Mouse (Mus musculus): Measurements from ENCODE around the gene Phc1.

The Phc1 gene

DNA sequence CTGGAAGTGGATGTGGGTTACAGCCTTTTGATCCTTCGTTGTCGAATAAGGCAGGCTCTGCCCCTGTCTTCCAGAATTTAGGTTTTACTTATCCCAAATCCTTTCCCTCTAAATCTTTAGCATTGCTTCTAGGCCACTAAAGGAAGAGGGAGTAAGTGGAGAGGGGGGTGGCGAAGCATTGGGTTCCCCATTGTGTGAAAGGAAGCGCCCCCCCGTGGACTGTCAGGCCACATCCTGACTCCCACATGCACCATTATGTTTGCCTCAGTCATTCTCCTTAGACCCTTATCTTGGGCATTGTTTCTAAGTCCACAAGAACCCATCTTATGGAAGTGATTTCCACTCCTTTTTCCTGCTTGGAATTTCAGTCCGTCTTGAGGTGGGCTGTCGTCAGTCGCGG is 45.1 kb downstream of the Phc1 start:
- DNase-seq (ENCODE audit: low spot score): no peak

DNA sequence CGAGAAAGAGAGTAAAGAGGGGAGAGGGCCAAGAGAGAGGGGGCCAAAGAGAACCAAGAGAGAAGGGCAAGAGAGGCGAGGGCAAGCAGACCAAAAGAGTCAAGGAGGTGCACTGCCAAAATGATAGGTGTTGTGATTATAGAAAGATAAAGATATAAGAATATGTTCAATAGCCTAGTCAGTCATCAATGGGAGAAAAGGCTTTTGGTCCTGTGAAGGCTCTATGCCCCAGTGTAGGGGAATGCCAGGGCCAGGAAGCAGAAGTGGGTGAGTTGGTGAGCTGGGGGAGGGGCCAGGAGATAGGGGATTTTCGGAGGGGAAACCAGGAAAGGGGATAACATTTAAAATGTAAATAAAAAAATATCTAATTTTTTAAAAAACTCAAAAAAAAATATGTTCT is 46.1 kb downstream of the Phc1 start:
- no peak for DNase-seq (ENCODE audit: low spot score)

DNA sequence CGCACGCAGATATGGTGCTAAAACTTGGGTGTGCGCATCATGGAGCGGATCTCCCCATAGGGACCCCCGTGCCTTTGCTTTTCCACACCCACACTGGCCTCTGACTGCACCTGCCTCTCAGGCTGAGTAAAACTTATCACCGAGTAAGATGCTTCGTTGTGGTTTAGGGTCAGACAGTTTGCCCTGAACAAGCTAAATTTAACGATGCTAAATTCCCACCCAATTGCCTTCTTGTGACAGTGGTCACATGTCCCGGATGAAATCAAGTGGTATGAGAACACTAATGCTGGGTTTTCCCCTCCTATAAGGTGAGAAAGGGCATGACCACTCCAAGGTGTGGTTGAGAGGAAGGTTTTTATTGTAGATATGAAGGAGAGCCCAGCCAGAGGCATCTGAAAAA is 46.6 kb downstream of the Phc1 start:
- DNase-seq (ENCODE audit: low spot score): no peak

DNA sequence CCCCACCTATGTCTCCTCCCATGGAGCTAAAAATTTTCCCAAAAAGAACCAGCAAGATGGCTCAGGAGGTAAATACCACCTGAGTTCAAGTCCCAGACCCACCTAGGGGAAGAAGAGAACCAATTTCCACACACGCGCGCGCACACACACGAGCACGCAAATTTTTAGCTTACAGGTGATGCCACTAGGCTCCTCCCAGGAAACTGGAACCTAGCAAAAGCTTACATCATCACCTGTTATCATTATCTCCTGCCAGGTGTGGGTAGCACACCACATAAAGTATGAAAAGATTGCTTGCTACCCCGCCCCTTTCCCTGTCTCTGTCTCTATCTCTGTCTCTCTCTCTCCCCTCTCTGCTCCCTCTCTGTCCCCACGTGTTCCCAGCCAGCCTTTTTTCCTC is 47.2 kb downstream of the Phc1 start:
- no peak for DNase-seq (ENCODE audit: low spot score)

DNA sequence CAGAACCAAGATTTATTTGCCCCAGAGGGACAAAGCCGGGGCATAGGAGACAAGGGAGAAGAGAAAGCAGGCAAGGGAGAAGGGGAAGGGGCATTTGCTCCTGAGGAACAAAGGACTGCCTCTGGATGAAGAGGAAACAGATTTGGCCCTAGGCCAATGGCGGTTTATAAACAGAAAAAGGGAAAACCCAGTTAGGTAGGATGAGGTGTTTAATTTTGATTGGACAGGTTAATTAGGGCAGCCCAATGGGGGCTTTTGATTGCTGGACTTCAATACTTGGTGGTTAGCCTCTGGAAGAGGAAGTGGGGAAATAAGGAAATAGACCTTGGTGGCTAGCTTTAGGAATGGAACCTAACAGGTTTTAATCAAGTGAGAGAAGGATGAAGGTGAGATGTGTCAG is 48.2 kb downstream of the Phc1 start:
- DNase-seq (ENCODE audit: low spot score): no peak

DNA sequence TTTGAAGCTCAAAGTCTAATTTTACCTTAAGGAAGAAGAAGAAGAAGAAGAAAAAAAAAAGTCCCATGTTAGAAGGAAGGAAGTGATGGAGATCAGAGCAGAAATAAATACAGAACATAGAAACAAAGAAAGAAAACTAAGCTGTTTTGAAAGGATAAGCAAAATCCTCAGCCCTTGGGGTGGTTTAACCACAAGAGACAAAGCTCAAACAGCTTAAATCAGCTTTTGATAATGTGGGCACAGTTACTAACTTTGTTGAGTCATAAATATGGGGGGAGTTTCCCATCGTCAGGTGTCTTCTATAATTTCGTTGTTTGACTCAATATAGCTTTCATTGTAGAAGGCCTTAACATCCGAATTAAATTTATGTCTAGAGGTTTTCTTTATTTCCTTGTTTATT is 48.6 kb downstream of the Phc1 start:
- no peak for DNase-seq (ENCODE audit: low spot score)

DNA sequence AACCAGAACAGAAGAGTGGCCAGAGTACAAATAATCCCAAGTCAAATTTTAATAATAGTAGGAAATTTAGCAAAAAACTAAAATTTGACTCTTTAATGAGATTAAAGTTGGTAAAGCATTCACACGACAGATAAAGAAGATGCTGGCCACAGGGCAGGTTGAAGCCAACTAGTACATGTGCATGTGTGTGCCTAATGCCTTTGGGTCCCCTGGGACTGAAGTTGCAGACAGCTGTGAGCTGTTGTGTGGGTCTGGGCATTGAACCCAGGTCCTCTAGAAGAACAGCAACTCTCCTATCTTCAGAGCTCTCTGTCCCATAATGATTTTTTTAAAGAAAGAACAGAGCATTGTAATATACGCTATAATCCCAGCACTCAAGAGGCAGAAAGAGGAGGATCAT is 49.1 kb downstream of the Phc1 start:
- no peak for DNase-seq (ENCODE audit: low spot score)

DNA sequence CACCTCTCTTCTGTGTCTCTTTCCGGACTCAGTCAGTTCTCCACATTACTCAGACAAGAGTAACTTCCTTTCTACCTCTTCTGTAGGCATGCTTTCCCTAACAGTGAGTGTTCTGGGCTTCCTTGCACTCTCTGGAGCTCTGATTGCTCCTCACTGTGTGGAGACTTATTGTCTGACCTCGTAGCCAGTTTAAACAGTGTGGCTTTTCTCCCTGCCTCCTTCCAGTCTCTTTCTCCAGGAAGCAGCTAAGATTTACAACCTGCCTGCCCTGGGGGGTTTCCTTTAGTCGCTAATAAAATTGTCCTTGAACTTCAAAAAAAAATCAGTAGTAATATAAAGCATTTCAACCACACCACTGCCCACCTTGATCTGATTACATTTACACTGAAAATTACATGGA is 50.1 kb downstream of the Phc1 start:
- peak; percentile 24 for DNase-seq (ENCODE audit: low spot score)

DNA sequence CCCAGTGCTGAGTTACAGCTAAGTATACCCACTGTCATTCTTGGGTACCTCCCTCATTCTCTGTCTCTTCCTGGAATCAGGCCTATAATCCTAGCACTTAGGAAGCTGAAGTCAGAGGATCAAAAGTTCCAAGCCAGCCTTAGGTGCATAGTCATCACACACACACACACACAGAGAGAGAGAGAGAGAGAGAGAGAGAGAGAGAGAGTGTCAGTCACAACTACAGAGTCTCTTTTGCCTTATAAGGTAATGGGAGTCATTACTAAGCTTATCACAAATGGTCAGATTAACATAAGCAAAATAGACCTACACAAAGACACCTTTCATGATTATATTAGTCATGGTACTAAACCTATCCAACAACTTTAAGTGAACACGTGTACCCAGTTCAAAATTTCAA is 51.0 kb downstream of the Phc1 start:
- DNase-seq (ENCODE audit: low spot score): no peak

DNA sequence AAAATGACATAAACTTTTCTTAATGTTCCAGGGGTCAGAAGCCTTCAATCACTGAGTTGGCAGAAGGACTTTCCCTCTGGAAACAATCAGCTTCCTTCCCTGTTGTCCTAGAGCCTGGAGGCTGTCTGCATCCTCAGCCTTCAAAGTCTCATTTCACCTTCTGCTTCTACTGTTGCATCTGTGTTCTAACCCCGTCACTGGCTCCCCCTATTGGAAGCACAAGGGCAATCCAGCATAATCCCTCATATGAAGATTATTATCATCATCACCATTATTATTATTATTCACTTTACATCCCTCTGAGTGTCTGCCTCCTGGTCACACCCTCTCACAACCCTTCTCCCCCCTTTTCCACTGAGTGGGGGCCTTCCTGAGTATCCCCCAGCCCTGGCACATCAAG is 52.1 kb downstream of the Phc1 start:
- DNase-seq (ENCODE audit: low spot score): no peak

DNA sequence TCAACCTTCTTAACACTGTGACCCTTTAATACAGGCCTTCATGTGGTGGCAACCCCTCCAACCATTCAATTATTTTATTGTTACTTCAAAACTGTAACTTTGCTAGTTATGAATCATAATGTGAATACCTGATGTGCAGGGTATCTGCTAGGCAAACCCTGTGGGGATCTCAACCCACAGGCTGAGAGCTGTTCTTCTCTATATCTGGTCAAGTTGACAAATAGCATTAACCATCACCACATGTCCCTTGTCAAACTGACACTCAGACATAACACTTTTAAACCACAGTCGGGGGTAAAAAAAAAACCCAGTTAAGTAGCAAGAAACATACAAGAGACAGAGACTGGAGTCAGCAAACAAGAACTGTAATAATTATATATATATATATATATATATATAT is 55.5 kb downstream of the Phc1 start:
- DNase-seq (ENCODE audit: low spot score): no peak

DNA sequence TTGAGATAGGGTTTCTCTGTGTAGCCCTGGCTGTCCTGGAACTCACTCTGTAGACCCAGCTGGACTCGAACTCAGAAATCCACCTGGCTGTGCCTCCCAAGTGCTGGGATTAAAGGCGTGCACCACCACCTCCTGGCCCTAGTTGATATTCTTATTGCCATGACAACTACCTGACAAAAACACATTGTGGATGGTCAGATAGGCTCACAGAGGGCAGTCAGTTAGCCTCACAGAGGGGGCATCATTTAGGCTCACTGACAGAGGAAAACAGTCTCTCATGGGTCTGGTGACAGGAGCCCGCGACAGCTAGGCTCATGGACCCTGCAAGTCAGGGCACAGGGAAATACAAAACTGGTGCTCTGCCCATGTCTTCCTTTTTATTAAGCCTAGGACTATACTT is 56.1 kb downstream of the Phc1 start:
- DNase-seq (ENCODE audit: low spot score): no peak

DNA sequence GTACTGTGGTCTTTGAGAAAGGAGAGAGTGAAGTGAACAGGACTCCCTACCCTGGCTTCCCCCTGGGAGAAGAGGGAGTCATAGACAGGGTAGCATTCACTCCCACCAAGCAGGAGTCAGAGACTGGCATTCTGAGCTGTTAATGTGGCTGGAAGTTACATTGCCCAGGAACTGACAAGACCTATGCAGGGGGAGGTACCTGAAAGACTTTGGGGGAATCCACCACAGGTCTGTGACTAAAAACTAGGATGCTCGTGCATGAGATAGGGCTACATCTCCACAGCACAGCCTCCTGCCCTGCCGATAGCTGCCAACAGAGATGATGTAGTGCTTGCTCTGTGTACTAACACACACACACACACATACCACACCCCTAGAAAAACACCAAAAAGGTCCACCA is 56.9 kb downstream of the Phc1 start:
- DNase-seq (ENCODE audit: low spot score): no peak

DNA sequence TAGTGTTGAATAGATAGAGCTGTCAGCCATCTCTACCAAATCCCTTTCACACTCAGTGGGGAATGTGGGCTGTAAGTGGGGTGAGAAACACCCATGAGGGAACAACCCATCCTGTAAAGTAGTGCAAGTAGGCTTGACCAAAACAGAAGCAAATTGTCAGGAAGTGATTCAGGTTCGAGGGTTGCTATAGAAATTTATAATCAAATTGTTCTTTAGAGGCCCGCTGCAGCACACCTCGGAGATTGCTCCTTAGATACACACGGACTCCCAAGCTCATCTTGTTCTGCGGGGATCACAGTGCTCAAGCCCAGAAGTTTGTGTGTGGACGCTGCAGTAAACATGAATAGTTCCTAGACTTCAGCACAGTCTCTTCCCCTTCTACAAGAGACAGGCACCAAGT is 57.6 kb downstream of the Phc1 start, which contains the start of gene Klrg1:
TSS of gene Klrg1 (minus strand) at position 101 of the 400 bp plus-strand sequence.
- no peak for DNase-seq (ENCODE audit: low spot score)

DNA sequence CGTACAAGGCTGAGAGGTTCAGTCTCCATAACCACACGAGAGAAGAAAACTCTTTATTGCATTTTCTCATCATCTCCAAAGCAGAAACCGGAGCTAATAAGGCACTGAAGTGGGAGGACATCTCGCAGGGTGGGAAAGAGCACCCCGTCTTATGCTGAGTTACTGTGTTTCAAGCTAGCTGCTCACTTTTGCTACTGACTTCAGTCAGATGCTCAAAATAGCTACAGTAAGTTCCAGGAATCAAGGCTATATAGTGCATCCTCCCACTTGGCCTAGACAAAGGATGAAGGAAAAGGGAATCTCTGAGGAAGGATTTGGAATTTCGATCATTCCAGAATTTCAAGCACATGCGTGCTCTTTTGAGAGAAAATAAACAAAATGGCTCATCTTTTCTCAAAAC is 63.8 kb downstream of the Phc1 start:
- no peak for DNase-seq (ENCODE audit: low spot score)

DNA sequence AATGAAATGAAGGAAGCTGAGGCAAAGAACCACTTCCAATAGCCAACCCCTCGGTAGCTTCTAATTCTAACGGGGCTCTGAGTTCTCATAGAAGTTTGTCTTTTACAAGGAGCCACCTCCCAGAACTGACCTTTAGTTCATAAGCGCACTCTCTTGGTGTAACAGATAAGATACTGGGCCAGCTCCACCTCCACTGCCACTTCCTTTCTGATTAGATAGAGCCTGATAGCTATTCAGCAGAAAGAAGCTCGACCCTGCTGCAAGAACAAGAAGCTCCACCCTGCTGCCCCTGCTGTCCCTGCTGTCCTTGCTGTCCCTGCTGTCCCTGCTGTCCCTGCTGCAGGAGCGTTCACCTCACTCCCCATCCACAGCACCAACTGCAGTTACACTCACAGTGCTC is 65.8 kb downstream of the Phc1 start:
- DNase-seq (ENCODE audit: low spot score): no peak

DNA sequence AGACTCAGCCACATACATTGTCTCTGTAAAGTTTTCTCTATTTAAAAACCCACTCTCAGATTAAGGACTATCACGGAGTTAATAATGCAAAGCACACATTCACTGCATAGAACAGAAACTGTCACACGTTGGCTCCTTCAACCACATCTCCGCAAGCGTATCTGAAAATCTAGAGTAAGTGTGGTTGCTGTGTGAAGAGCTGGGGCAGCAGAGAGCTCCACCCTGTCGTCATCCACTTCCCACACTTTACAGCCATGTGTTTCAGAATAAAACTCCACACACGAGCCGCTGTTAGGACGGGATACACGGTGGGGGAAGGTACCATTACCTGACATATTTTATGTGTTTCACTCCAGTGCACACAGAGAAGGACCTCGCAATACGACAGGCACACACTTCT is 70.2 kb downstream of the Phc1 start:
- DNase-seq (ENCODE audit: low spot score): no peak

DNA sequence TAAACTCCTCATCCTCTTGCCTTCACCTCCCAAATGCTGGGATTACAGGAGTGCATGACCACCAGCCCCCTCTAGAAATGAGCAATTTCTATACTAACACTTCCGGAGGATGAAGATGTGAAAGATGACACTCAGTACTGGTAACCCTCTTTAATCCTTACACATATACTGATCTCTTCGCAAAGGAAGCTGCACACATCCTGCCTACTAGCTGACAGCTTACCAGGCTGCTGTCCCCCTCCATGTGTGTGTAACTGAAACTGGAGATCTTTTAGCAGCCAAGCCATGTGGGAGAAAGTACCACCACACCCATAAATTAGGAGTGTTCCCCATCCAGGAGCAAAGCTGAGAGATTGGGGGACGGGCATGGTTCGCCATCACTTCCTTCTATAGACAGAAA is 71.2 kb downstream of the Phc1 start:
- DNase-seq (ENCODE audit: low spot score): no peak

DNA sequence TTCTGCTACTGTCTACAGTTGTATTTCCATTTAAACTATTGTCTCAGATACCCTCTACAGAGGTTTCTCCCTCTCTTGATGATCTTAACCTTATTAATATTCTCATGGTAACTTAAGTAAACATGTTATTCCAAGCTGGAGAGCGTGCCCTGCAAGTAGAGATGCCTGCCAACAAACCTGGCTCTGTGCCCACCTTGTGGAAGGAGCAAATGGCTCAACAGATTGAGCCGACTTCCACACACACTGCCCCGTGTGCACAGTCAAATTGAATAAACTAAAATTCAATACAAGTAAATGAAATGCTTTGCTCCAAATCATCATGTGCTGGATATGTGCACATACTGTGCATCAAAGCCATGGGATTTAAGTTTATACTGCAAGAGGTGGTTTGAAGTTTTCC is 71.8 kb downstream of the Phc1 start:
- DNase-seq (ENCODE audit: low spot score): no peak

Measured in embryo, embryonic 10.5 days (tissue).